Mouse (Mus musculus) lung, adult 2 months (tissue): Measurements from ENCODE around the gene Clip3. TPM values are rescaled to one million over a fixed set of nuclear protein-coding genes. Genes with fewer than 3 reads are reported as not detected.

Experiments used
- DNase-seq: peaks from one replicate; pipeline ENCODE4 v3.0.0; 2022
- H3K4me1 ChIP-seq: fragments of 200-500 bp; 2 replicates; pipeline ENCODE4 v1.6.1; 2011; ENCODE audit warnings: low read length; ENCODE audit not compliant: control insufficient read depth, insufficient read depth
- H3K4me3 ChIP-seq: fragments of 200-500 bp; replicated peaks from 2 replicates; pipeline ENCODE3; 2011; ENCODE audit warnings: low read depth, mild to moderate bottlenecking, control low read depth, low read length; ENCODE audit errors: extremely low read depth
- CTCF ChIP-seq: fragments of 200-500 bp; IDR thresholded peaks from 2 replicates; pipeline ENCODE4 v1.5.1; 2011; ENCODE audit warnings: mild to moderate bottlenecking, low read length, control low read depth; ENCODE audit not compliant: insufficient read depth
- POLR2A ChIP-seq: fragments of 200-500 bp; IDR thresholded peaks from 2 replicates; pipeline ENCODE4 v1.6.1; 2011; ENCODE audit warnings: low read depth, mild to moderate bottlenecking, control low read depth, low read length, borderline replicate concordance; ENCODE audit errors: extremely low read depth
- WGBS: fragments of 180-500 bp; shearing (Covaris S2); methylation state at CpG from one replicate; pipeline ENCODE4 v1.1.7; 2018; 5-methylcytosine and 5-hydroxymethylcytosine counted together
- polyA plus RNA-seq: library from polyadenylated mRNA; depleted of rRNA; stranded (reverse); fragments of >200 nt; gene quantifications from 2 replicates; pipeline ENCODE4 v1.2.3, GENCODE M21; 2012

Clip3 gene
- polyA plus RNA-seq, 1 experiment: 7.7 TPM

DNA sequence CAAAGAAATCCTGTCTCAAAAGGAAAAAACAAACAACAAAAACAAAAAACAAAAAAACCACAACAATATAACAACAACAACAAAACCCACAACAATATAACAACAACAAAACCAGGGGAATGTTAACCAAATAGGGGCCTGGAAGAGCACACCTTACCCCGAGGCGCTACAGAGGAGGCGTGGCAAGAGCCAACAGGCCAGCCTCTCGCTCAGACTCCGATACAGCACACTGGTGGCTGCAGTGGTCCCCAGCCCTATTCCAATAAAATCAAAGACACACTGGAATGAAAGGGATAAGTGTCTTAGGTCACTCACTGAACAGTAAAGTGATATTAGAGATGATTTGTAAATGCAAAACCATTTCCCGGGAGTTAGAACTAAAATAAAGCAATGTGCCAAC is 12.0 kb upstream of the Clip3 start:
- Histone ChIP-seq H3K4me3 (peak overlapping the region; percentile 81), H3K4me1 (no peaks in the 10 kb centered on the region)
- DNase-seq: no peak
- under 1% methylated on average over 6 of the region's 6 CpGs for WGBS
- TF ChIP-seq POLR2A (no peak), CTCF (no peak)

DNA sequence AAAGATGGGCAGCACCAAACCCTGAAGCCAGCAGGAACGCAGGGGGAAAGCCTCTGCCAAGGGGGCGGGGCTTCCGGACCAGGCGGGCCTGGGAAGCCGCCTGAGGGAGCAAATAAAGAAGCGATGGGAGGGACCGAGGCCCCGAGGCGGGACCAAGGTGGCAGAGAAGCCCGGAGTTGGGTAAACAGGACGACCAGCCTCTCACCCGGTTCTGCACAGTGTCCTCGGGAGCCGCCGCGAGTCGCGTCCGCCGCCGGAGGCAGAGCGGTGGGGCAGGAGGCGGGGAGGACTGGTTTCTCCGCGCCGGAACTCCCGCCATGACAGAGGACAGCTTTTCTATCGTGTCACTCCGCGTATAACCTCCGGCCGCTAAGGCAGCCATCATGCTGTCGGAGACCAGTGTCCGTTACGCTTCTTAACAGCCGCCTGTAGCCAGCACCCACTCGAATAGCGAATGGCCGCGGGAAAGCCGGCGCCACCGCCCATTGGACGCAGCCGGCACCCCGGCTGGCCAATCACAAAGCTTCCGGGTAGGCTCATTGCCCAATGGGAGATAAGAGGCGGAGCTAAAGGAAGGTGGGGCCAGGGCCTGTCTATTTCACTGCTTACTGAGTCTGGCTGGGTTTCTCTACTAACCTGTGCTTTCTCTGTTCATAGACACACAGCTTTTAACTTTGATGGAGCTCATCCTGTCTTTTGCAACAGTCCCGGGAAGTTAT is 11.4 kb upstream of the Clip3 start, which contains the start of the genes Thap8 and Wdr62:
TSS of gene Thap8 (plus strand) at position 144 of the 719 bp plus-strand sequence.
TSS of gene Wdr62 (minus strand) at position 469 of the 719 bp plus-strand sequence.
- WGBS: under 1% methylated on average over 49 of the region's 49 CpGs
- TF ChIP-seq POLR2A: 0 out of 2 replicates have a peak, but pooled peaks have one; percentile 1
- no peak for TF ChIP-seq CTCF
- Histone ChIP-seq H3K4me1 (no peaks in the 10 kb centered on the region), H3K4me3 (peak within 1 kb of the TSS; percentile 81)
- DNase-seq: peak; percentile 89

DNA sequence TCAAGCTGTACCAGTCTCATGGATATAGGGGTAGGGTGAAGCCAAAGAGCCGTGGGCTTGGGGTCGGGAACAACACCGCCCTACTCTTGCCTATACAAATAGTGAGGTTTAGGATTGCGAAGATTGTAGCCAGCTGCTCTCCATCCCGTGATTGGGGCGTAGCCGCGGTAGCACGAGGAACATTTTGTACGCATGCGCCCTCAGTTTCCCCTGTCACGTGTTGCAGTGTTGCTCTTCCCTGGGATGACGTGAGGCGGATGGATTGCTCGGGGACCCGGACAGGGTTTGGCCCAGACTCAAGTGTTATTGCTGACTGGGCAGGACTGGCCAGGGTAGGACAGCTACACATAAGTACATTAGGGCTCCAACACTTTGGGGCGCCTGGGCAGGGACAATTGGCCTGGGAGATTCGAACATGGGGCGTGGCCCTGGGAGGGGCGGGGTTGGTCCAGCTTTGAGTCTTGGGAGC is 10.8 kb upstream of the Clip3 start:
- WGBS: 0% methylated on average over 20 of the region's 20 CpGs
- Histone ChIP-seq H3K4me3 (peak overlapping the region; percentile 75), H3K4me1 (no peaks in the 10 kb centered on the region)
- TF ChIP-seq POLR2A (peak; percentile 74; the same call in 1 of the 2 replicates), CTCF (no peak)
- DNase-seq: peak; percentile 86

DNA sequence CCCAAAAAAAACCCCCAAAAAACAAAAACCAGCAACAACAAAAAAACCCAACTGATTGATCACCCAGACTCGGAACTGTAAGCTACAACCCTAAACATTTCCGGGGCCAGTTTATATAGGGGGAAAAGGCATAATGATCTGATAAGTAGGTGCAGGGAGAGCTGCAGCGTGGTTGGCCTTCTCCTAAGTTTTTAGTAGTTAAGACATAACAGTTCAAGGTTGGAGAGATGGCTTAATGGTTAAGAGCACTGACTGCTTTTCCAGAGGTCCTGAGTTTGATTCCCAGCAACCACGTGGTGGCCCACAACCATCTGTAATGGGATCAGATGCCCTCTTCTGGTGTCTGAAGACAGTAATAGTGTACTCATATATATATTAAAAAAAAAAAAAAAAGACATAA is 10.0 kb upstream of the Clip3 start:
- no peaks in the 10 kb centered on the region for H3K4me1 ChIP-seq
- no peak for DNase-seq
- TF ChIP-seq CTCF (no peak), POLR2A (no peak)
- WGBS: 57% methylated on average over 4 of the region's 4 CpGs
- no peak overlapping the region for H3K4me3 ChIP-seq

DNA sequence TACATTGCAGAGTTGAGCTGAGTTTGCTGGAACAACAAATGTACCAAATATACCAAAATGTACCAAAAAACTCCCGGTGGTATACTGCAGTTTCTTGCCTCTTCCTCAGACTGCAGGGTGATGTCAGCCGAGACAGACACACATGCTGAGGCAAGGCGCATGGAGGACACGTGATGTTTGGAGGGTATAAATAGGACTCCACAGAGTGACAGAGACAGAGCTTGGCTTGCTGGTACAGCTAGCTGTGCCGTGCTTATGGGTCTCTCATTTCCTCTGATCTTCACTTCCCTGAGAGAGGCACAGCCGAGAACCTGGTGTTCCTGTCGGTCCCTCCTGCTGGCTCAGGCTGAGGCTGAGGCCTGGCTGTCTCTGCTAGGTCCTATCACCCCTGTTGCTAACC is 8.8 kb upstream of the Clip3 start:
- no peak overlapping the region for H3K4me3 ChIP-seq
- WGBS: 67% methylated on average over 7 of the region's 7 CpGs
- no peak for DNase-seq
- TF ChIP-seq CTCF: no peak
- no peak for TF ChIP-seq POLR2A
- H3K4me1 ChIP-seq: no peaks in the 10 kb centered on the region

DNA sequence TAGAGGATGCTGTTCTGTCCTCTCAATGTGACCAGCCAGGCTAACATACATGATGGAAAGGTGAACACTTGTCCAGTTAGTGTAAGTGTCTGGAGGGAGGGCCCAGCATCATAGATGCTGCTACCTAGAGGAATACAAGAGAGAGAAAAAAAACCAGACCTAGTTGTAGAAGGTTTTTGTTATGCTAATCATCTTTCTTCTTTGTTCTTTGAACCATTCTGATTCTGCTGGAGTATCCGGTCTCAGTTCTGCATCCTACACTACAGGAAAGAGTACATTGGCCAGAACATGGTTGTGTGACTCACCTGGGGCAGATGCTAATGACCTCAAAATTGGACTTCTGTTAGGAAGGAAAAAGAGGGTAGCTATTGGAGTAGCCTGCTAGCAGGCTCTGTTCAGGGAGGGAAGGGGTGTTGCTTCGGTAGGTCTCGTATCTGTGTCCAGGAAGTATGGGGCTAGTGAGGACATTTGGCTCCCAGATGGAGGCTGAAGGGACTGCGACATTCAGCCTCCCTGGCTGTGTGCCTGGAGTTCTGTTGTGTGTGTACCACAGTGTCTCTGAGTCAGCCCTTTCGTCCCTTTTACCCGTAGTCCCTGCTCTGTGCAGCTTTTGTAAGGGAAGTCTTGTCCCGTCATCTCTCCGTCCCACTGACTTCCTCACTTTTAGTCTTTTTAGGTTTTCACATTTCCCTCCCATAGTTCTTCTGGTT is 4.7 kb upstream of the Clip3 start:
- WGBS: 58% methylated on average over 8 of the region's 8 CpGs
- TF ChIP-seq CTCF (no peak), POLR2A (no peak)
- no peak for DNase-seq
- no peaks in the 10 kb centered on the region for H3K4me1 ChIP-seq
- no peak overlapping the region for H3K4me3 ChIP-seq

DNA sequence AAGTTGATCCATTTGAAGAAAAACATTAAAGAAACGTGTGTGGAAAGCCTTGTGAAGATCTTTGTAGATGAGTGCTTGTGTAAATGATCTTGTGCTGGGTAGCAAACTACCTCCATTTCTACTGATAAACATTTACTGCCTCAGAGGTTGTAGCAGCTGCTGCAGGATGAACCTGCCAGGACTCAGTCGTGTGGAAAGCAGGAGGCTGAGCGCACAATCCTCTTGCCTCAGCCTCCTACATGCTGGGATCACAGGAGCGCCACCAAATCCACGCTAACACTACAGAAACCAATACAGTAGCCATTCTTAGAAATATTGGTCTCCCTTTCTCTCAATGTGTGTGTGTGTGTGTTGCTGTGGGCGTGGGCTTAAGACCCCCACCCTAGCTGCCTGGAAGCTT is 3.5 kb upstream of the Clip3 start:
- no peak for DNase-seq
- Histone ChIP-seq H3K4me1 (no peaks in the 10 kb centered on the region), H3K4me3 (no peak overlapping the region)
- no peak for TF ChIP-seq POLR2A
- TF ChIP-seq CTCF: no peak
- WGBS: 61% methylated on average over 6 of the region's 6 CpGs

DNA sequence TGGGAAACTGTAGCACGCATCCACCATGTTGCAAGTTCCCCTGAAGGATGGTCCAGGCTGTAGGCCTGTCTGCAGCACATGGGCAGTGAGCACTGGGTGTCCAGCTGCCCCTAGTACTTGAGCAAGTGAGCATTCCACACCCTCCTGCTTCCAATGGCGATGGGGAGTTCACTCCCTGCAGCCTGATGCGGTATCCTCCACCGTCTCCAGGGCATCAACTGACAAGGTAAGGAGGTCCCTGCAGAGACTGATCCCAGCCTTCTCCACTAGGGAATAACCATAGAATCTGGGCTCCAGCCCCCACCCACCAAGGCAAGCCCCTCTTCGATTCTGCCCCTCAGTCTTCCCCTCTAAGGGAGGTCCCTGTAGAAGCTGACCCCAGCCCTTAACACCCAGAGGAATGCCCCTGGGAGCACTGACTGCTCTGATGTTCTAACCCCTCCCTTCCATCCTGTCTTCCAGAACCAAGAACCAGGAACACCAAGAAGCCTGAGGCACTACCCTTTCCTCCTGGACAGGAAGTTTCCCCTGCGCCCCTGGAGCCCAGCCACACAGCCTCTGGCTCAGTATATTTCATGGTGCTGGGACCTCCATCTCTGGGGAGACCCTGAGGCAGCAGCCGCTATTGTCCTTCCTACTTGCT is 2.3 kb upstream of the Clip3 start:
- 65% methylated on average over 7 of the region's 7 CpGs for WGBS
- TF ChIP-seq POLR2A (no peak), CTCF (no peak)
- Histone ChIP-seq H3K4me1 (no peaks in the 10 kb centered on the region), H3K4me3 (no peak overlapping the region)
- no peak for DNase-seq

DNA sequence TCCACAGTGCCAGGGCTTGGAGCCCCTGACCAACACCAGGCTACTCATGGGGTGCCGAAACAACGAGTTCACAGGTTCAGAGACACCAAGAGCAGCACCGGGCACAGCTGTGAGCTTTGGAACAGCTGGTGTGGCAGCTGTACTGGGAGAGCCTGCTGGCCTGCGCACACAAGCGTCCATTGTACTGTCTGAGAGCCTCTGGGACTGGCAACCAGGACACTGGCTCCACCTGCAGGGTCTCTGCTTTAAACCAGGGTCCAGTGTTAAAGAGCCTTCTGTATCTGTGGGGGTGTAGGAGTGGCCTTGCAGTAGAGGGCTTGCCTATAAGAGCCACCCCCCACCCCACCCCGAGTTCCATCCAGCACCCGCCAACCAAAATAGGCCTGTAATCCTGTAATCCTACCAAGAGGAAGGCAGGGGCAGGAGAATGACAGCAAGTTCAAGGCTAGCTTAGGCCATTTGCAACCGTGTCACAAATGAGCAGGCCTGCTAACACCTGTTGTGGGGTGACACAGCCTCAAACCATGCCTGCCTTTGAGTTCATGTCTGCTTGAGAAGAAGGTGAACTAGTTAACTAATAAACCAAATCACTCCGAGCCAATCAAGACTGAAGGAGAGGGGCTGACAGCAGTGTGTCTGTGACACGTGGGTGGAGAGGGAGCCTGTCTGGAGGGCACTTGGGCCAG is 1.7 kb upstream of the Clip3 start:
- no peak for DNase-seq
- TF ChIP-seq CTCF: no peak
- no peak for TF ChIP-seq POLR2A
- Histone ChIP-seq H3K4me3 (no peak overlapping the region), H3K4me1 (no peaks in the 10 kb centered on the region)
- 63% methylated on average over 10 of the region's 10 CpGs for WGBS

DNA sequence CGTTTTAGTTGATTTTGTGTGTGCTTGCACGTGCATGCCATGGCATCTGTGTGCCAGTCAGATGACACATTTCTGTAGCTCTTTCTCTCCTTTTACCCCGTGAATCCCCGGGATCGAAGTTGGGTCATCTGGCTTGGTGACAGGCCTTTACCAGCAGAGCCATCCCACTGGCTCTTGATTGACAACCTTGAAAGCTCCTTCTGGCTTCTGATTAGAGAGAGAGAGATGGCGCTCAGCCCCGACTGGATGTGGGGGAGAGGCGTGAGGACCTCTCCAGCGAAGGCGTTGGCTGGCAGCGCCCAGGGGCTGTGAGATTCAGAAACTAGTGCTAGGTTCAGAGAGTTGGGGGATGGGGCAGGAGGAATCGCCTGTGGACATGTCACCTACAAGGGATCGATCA is 2.3 kb downstream of the Clip3 start:
- TF ChIP-seq POLR2A (no peak), CTCF (no peak)
- DNase-seq: no peak
- H3K4me3 ChIP-seq: no peak overlapping the region
- H3K4me1 ChIP-seq: no peaks in the 10 kb centered on the region
- 75% methylated on average over 13 of the region's 13 CpGs for WGBS
